Mouse (Mus musculus) cerebellum, adult 9-11 months (tissue): ENCODE measurements at regions not wholly inside any gene's neighbourhood (a gene's known extent, or its start where the extent isn't known, plus 50 kb on each side); places are given as distances from the start of the nearest gene placed in this dataset.
"Not testable (repeated sequence)": the region's sequence is repeated elsewhere in the genome, so short reads cannot be mapped to it uniquely, and the experiment has no call there.

Experiments
- DNase-seq: peaks from one replicate; pipeline ENCODE4 v3.0.0; 2022

DNA sequence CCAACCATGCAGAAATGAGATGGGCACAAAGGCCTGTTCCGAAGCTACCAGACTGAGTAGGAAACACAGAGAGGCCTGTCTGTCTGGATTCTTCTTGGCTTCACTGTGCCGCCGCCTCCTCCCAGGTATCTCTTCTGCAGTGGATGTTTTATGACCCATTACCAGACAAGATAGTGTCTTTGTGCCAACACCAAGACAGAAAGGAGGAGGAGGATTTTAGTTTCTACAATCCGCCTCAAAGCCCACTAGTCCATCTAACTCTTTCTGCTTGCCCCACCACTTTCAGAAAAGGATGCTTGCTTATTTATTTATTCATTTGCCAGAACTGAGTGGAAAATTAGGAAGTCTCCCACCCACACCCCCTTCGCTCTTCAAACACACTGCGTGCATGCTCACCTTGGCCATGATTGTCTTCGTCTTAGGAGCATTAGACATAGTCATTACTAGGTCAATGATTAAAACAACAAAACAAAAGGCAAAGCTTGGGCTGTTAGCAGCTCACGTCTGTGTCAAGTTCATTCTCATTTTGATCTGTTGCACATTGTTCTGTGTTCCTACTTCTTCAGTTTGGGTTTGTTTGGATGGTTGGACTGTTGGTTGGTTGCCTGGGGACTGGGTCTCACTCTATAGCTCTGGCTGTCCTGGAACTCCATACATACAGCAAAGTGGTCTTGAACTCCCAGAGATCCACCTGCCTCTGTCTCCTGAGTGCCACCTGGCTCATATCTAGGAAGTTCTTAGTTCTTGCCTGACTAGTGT lies 61.7 kb upstream of the Cpm start:
- no peak for DNase-seq

DNA sequence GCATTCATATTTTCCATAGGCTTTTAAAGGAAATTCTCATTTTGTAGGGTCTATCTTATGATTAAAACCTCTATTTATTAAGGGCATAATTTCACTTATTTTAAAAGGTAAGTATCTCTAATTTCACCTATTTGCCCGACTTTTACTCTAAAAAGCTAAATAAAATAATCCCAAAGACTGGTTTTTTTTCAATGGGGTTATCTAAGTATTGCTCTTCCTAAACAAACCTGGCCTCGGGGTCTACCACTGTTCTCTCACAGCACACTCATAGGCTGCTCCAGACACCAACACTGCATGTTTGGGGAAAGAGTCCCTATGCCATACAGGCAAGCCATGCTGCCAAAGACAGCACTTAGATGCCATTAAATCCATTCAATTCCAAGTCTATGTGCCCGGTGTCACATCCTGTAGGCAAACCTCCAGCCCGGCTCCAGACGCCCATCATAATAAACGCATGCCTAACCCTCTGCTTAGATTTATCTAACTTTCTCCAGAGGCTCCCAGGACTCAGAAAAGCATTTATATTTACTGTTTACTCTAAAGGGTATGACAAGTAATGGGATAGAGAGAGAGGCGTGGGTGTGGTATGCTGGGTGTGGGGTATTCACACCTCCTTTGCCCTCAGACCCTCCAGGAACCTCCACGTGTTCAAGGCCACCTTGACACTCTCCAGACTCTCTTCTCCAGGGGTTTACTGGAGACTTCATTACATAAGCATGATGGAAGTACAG lies 62.5 kb upstream of the Cpm start:
- DNase-seq, result no peak

DNA sequence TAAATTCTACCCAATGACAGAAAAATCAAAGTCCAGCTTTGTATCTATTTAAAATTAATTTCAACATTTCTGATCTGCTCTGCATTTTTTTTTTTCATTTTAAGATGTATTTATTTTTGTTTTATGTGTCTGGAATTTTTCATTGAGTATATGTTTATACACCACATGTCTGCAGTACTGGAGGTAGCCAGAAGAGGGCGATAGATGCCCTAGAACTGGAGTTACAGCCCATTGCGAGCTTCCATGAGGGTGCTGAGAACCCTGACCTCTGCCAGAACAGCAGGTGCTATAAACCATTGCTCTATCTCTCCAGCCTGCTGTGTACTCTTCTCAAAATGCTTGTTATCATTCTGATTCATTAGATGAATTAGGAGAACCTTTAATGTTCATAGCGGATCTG lies 63.1 kb upstream of the Cpm start:
- no peak for DNase-seq

DNA sequence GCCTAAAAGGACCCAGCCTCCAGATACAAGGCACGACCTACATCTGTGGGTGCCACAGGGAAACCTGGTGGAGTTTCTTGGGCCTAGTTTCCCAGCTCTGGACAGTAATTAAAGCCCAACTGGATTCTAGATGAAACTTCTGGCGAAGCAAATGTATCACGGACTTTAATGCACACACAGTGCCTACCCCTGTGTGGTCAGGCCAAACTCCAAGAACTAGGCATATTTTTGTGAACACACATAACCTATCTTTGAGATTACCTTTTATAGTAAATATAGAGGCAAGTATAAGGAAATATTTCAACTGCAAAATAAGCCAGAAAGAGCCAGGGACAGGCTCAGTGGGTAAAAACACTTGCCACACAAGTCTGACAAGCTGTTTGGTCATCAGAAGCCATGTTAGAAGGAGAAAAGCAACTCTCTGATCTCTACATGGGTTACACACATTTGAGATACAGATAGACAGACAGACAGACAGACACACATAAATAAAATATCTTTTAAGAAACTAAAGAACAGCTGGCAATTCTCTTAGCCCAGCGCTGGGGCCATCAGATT lies 63.7 kb upstream of the Cpm start:
- no peak for DNase-seq

DNA sequence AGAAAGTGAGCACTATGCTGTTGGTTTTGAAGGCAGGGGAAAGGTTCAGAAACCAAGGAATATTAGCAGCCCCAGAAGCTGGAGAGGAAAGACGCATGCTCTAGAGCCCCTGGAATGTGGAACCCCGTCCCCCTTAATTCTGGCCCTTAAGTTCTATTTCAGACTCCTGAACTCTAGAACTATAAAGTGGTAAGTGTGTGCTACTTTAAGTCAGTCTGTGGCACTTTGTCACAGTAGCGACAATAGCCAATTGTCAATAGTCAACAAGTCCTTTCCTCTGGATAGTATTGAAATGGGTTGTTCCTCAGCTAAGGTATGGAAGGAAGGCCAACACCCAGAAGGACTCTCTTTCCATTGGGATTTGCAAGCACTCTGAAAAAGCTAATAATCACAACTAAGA lies 64.2 kb upstream of the Cpm start:
- DNase-seq, result no peak

DNA sequence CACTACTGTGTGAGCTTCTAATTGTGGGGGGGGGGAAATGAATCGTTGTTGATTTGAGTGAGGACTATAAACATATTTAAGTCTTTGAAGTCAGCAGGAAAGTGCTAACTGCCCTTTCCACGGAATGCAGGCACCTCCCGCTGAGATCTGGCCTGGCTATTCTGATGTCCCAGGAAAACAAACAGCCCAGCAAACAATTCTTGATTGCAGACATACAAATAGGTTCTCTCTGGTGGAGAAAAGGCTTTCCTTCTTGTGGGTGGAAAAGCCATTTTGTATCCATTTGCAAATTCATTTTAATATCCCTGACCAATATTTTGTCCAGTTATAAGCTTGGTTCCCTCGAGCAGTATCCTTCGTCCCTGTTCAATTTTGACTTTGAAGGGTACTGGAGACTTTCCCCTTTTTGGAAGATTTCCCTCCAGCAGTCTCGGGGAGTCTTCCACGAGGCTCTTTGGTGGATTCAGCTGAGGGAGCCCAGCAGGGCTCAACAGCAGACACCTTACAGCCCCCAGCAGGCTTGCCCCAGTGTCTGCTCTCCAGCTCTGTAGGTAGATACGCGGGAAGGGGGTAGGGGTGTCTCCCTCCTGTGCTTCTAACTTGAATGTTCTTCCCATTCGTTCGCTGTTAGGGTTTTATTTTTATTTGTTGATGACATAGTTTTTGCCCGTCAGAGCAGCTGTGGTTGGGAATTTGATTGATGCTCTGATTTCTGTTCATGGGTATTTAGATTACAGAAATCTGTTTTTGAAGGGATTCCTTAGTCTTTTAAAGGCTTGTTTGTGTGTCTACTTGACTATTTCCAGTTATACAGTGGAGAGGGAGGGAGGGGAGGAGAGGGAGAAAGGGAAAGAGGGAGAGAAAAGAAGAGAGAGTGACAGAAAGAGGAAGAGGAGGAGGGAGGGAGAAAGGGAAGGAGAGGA lies 64.9 kb upstream of the Cpm start:
- DNase-seq, result no peak

DNA sequence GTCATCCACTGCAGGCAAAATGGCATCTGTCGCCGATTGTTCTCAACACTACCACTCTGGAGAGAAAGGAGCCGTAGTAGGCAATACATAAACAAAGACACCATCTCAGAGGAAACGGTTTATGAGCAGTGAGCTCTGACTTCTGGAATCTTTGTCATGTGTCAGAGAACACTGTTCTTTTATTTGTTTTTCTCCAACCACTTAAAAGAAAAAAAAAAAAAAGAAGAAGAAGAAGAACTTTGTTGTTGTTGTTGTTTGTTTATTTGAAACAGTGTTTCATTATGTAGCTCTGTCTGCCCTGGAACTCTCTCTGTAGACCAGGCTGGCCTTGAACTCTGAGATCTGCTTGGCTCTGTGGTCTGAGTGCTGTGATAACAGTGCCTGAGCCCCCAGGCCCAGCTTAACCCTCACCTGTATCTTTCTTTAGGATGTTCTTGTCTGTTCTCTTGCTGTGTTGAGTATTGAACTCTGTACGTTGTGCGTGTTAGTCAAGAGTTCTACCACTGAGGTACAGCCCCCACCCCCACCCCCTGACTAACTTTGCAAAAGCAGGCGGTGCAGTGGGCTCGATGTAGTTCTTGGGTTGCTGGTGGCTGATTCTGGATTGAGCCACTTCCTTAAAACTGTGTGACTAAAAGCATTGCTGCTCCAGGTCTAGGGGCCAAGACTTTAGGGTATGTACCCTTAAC lies 65.7 kb upstream of the Cpm start:
- DNase-seq, result no peak

DNA sequence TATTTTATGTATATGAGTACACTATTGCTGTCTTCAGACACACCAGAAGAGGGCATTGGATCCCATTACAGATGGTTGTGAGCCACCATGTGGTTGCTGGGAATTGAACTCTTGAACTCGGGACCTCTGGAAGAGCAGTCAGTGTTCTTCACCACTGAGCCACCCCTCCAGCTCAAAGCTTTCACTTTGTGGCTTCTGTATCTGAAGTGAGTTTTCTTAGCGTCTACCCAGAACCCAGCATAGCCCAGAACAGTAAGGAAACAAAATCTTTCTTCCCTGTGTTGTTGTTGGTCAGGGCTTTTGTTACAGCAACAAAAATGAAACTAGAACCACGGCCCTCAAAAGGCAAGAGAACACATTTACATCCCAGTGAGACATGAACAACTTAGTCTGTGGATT lies 66.5 kb upstream of the Cpm start:
- not testable (repeated sequence) for DNase-seq

DNA sequence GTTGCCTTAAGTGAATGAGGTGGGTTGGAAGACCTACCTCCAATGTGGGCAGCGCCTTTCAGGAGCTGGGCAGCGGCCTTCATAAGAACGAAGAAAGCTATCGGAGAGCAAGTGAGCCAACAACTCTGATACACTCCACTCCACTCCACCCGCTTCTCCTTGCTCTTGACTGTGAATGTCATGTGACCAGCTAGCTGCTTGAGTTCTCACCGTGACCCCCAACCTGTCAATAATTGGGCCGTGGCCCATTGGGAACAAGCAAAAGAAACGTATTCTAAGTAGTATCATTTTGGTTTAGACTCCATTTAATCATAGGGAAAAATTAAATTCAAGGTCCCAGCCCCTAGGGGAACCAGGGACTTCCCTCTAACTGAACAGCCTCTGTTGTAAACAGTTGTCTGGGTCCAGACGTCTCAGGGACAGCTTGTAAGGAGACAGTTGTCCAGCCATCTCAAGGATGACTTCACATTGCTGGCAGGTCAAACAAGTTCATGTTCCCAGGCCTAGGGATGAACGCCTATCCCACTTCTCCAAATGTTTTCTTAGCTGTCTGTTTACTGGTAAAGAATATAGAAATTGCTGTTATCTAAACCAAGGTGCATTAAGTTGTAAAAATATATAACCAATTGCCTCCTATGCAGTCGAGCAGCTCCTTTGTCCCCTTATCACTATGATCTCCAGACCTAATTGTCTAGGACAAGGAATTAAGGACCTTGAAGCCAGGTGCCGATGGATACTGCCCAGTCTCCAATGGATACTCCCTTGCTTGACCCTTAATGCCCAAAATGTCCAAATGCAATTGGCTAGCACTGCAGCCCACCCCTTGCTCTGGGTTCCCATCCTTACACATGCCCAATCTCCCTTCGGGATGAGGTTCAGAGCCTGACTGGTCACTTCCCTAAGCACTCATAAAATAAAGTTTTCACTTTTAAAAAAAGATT lies 67.1 kb upstream of the Cpm start:
- DNase-seq, result no peak

DNA sequence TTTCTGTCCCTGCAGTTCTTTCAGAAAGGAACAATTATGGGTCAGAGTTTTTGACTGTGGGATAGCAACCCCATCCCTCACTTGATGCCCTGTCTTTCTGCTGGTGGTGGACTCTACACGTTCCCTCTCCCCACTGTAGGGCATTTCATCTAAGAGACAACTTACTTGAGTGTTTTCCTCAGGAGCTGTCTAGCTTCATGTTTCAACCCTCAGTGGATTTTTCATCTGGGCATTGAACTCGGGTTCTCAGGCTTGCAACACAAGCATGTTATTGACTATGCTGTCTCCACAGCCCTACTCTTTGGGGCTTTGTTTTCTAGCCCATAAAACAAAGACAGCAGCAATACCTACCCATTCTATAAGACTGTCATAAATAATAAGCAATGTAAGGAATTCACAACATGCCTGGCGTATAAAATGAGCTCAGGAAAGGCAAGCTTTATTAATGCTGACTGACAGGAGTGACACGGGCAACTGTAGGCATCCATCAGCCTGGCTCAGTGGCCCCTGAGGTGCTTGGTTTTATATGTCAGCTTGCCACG lies 68.0 kb upstream of the Cpm start:
- DNase-seq, result no peak

DNA sequence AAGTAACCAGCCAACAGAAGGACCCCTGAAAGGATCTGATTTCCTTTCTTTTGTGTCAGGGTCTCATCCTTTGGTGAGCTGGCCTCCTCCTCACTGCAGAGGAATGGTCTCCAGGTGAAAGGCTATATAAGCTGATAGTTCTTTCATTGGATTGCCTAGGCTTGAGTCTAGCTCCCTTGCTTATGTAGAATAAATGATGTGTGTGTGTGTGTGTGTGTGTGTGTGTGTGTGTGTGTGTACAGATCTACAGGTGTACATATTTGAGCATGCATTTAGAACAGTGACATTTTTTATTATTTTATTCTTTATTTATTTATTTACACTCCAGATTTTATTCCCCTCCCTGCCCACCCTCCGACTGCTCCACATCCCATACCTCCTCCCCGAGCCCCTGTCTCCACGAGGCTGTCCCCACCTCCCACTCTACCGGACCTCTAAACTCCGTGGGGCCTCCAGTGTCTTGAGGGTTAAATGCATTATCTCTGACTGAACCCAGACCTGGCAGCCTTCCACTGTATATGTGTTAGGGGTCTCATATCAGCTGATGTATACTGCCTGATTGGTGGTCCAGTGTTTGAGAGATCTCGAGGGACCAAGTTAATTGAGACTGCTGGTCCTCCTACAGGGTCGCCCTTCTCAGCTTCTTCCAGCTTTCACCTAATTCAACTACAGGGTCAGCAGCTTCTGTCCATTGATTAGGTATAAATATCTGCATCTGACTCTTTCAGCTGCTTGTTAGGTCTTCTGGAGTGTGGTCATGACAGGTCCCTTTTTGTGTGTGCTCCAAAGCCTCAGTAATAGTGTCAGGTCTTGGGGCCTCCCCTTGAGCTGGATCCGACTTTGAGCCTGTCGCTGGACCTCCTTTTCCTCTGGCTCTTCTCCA lies 68.7 kb upstream of the Cpm start:
- DNase-seq, result no peak

DNA sequence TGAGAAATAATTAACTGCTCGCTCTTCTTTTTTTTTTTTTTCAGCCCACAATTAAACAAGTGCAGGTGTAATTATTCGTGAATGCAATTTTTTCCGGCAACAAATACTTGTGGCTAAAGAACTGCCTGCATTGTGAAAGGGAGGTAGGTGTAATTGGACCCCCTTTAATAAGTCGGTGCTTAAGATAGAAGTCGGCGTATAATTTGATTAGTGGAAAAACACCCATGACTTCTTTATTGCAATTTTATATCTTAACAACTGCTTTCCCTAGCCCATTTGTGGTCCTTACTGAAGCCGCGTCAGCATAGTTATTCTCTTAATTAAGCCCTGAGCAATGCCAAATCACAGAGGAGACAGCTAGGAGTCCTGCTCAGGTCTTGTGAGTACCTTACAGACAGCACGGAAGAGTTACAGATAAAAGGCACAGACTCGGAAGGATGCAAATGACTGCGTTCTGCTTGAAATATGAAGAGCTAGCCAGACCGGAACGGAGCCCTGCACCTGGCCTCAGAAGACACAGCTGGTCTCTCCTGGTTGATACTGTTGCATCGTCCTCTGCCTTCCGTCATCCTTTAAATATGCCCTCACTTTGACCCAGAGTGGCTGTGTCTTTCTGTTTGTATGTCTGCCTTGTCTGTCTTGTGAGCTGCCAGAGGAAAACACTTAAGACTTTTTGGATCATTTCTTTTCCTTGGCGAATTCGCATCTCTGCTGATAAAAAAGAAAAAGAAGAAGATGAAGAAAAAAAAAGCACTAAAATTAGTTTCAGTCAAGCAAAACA lies 69.5 kb upstream of the Cpm start:
- DNase-seq, result no peak

DNA sequence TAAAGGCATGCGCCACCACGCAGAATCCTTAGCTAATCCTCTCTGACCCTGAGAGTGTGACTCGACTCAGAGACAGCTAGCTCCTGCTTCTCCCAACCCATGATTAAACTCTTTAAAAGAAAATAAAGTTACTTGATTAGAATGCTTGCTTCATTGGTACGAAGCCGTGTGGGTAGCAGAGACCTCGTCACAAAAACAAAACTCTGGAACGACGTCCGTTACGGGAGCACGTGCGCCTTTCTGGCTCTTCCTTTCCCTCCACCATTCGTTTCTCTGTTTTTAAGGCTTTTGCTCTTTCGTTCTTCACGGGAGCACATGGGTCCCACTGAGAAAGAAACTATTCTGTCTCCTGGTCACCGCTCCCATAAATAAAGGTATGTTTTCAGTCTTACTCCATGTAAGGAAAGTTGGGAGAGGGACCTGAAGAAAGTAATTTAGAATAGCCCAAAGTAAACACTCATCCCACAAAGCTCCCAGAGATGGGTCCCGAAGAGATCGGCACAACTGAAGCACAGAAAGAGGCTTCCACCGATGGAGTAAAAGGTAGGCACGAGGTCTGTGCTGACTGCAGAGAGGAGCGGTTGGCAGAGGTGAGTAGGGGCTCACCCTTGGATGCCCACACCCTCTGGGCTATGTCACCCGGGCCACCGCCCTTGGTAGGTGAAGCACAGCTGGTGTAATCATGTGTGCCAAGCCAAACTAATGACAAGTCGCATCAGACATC lies 70.2 kb upstream of the Cpm start:
- no peak for DNase-seq

DNA sequence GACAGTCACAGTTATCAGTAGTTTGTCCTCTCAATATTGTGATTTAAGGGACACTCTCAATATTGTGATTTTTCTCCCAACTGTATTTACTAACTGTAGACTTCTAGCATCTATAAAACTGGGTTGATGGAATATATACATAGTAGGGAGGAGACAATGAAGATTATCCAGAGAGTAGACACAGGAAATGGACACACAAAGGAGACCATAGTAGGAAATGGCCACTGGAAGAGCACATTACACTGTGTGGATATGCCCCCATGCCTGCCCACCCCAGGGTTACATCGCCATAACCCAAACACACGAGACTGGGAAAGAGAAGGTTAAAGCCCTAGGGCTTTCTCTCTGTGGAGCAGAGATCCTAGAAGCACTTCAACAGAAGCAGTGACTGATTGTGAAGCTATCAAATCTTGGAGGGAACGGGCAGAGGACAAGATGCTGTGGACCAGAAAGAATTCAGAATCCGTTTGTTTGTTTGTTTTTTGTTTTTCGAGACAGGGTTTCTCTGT lies 71.0 kb upstream of the Cpm start:
- no peak for DNase-seq

DNA sequence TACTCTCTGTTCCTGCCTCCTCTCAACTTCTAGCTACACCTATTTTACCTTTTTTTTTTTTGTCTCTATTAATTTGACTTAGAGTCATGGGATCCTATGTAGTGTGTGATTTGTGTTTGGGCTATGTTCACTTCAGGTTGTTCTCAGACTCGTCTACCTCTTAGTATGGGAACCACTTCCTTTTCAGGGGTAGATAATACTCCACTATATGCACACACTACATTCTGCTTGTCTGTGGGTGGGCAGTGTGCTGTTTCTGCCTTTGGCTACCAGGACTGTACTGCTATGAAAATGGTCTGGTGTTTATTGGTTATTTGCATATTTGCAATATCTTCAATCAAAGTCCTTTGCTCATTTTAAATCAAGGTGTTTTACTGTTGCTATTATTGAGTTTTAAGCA lies 71.6 kb upstream of the Cpm start:
- no peak for DNase-seq

DNA sequence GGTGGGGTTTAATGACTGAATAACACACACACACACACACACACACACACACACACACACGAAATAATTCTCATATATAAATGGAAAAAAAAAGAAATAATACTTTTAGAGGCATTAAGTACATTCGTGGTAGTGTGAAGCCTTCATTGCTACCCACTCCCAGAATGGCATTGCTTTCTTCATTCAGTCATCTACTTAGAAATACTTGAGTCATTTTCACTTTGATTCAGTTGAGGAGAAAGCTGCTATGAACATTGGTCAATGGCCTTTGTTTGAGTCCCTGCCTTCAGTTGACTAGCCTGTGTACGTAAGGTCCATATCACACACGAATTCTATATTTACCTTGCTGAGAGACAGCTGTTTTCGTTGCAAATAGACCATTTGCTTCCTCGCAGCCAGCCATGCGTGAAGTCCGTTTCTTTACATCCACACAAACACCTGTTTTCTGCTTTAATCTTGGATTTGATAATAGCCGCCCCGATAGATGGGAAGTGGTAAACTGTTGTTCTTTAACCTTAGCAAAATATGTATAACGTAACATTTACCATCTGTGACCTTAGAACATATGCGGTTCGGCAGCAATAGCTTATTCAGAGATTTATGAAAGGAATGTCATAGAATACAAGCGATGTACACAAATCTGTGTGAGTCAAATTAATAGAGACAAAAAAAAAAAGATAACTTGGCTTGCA lies 72.3 kb upstream of the Cpm start:
- DNase-seq, result no peak

DNA sequence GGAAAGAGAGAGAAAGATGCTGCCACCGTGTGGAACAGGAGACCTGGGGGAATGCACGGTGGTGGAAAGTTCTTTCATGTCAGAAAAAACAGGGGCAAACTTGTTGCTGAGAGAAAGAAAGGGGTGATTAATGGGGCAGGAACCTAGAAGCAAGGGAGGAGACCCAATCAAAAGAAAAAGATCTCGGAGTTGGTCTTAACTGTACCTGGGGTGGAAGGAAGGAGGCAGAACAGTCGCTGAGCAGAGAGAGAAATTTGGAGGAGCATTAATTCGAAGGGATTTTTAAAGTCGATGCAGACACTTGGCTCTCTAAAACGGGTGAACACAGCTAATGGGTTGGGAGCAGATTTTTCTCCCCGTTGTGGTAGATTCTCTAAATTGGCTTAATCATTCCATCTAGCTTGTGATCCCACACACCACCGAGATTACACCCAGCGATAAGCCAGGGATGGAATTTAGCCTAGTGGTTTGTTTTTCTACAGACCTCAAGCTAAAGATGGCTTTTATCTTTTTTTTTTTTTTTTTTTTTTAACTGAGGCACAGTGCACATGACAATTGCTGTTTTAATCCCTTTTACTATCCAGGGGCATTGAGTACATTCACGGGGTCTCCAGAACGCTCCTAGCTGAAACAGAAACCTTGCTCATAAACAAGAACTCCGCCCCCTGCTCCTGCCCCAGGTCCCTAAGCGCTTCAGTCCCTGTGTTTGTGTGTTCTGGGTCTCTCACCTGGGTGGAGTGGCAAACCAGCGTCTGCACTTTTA lies 73.1 kb upstream of the Cpm start:
- DNase-seq, result no peak
